Mouse (Mus musculus): ENCODE results near the gene Fyttd1. TPM values are rescaled to one million over a fixed set of nuclear protein-coding genes. Genes with fewer than 3 reads are reported as not detected.
A peak's percentile ranks its signal among the peaks of the same experiment; 100 is the strongest.

Fyttd1 gene
- polyA plus RNA-seq, 1 experiment: 39.8 TPM

DNA sequence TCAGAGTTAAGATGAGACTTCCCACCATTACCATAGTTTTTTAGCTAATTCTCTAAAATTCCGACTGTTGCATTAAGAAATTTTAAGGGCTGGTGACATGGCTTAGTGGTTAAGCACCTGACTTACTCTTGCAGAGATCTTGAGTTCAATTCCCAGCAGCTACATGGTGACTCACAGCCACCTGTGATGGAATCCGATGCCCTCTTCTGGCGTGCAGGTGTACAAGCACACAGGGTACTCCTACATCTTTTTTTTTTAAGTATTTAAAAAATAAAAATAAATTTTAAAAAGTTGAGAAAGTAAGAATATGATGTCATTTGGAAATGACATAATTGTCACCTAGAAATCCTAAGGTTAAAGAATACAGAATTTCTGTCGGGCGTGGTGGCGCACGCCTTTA is 10.7 kb downstream of the Fyttd1 start:
- Histone ChIP-seq H3K79me2 (ENCODE audit: control insufficient read depth, insufficient read depth) (peaks cover 35% of the 10 kb centered on the region), H3ac (ENCODE audit: control insufficient read depth, insufficient read length) (no peak overlapping the region), H3K4me3 (no peak overlapping the region), H3K27me3 (ENCODE audit: control insufficient read depth, insufficient read depth, insufficient read length) (no peaks in the 10 kb centered on the region), H3K4me2 (ENCODE audit: low read depth) (no peak overlapping the region), H3K36me3 (ENCODE audit: control insufficient read depth, insufficient read depth) (peaks cover 57% of the 10 kb centered on the region)
- TF ChIP-seq POLR2A (IDR thresholded peaks at IDR 0.05; ENCODE audit: insufficient read length, low read depth) (no peak), MAX (IDR thresholded peaks at IDR 0.05; ENCODE audit: low read depth) (no peak), USF1 (IDR thresholded peaks at IDR 0.05; ENCODE audit: low read depth) (no peak), MYOD1 (IDR thresholded peaks at IDR 0.05; ENCODE audit: control insufficient read depth in 1 of 3, insufficient read length in 2 of 3, low read depth in 2 of 3) (no peak), POLR2AphosphoS2 (IDR thresholded peaks at IDR 0.05; ENCODE audit: insufficient read length, low read depth) (no peak), REST (IDR thresholded peaks at IDR 0.05; ENCODE audit: insufficient read depth, insufficient read length) (no peak), TCF3 (IDR thresholded peaks at IDR 0.05; ENCODE audit: insufficient read length, low read depth) (no peak), SRF (IDR thresholded peaks at IDR 0.05; ENCODE audit: control insufficient read depth, insufficient read length, low read depth) (no peak), TCF12 (IDR thresholded peaks at IDR 0.05; ENCODE audit: insufficient read depth, poor library complexity, severe bottlenecking) (no peak), CEBPB (IDR thresholded peaks at IDR 0.05; ENCODE audit: insufficient read depth, poor library complexity, severe bottlenecking) (no peak), E2F4 (IDR thresholded peaks at IDR 0.05; ENCODE audit: insufficient read depth) (no peak)

DNA sequence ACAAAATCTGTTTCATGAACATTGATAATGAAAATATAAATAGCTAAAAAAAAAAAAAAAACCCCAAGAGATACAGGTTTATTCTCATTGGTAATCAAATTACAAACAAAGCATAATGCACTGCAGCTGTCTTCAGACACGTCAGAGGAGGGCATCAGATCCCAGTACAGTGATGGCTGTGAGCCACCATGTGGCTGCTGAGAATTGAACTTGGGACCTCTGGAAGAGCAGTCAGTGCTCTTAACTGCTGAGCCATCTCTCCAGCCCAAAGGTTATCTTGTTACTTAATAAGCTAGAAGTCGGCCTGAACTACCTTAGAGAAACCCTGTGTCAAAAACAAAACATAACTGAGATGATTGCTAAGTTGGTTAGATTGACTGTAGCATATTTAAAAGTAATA is 12.6 kb downstream of the Fyttd1 start:
- H3K36me3 ChIP-seq (ENCODE audit: control insufficient read depth, insufficient read depth): peaks cover 60% of the 10 kb centered on the region
- no peaks in the 10 kb centered on the region for H3K27me3 ChIP-seq (ENCODE audit: control insufficient read depth, insufficient read depth, insufficient read length)
- peak in 1 of 3 experiments; percentile 15 for TF ChIP-seq MYOD1 (IDR thresholded peaks at IDR 0.05; ENCODE audit: control insufficient read depth in 1 of 3, insufficient read length in 2 of 3, low read depth in 2 of 3)
- no peak for TF ChIP-seq CEBPB (IDR thresholded peaks at IDR 0.05; ENCODE audit: insufficient read depth, poor library complexity, severe bottlenecking)
- H3K4me2 ChIP-seq (ENCODE audit: low read depth): no peak overlapping the region
- H3ac ChIP-seq (ENCODE audit: control insufficient read depth, insufficient read length): no peak overlapping the region
- H3K4me3 ChIP-seq: no peak overlapping the region
- H3K79me2 ChIP-seq (ENCODE audit: control insufficient read depth, insufficient read depth): peaks cover 22% of the 10 kb centered on the region

DNA sequence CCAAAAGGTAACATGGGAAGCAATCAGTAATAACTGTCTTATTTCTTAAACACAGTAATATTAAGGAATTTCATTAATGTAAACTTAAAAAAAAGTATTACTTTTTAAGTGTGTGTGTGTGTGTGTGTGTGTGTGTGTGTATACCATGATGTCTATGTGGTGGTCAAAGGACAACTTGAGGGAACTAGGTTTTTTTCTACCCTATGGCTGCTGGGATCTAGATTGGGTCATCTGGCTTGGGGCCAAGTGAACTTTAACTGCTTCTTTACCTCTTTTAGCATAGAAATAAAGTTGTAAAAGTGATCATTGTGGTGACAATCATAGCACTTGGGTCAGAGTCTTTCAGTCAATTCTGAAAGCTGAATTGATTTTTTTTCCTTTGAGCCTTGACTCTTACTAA is 18.8 kb downstream of the Fyttd1 start:
- TF ChIP-seq REST (IDR thresholded peaks at IDR 0.05; ENCODE audit: insufficient read depth, insufficient read length) (no peak), E2F4 (IDR thresholded peaks at IDR 0.05; ENCODE audit: insufficient read depth) (no peak), CEBPB (IDR thresholded peaks at IDR 0.05; ENCODE audit: insufficient read depth, poor library complexity, severe bottlenecking) (no peak), MYOG (IDR thresholded peaks at IDR 0.05; ENCODE audit: control insufficient read depth in 1 of 3, insufficient read depth in 1 of 3, insufficient read length in 2 of 3, low read depth in 2 of 3) (no peak), POLR2AphosphoS2 (IDR thresholded peaks at IDR 0.05; ENCODE audit: insufficient read length, low read depth) (no peak), SRF (IDR thresholded peaks at IDR 0.05; ENCODE audit: control insufficient read depth, insufficient read length, low read depth) (no peak), MYOD1 (IDR thresholded peaks at IDR 0.05; ENCODE audit: control insufficient read depth in 1 of 3, insufficient read length in 2 of 3, low read depth in 2 of 3) (no peak), POLR2A (IDR thresholded peaks at IDR 0.05; ENCODE audit: insufficient read length, low read depth) (no peak), TCF3 (IDR thresholded peaks at IDR 0.05; ENCODE audit: insufficient read length, low read depth) (no peak), USF1 (IDR thresholded peaks at IDR 0.05; ENCODE audit: low read depth) (no peak), MAX (IDR thresholded peaks at IDR 0.05; ENCODE audit: low read depth) (no peak), TCF12 (IDR thresholded peaks at IDR 0.05; ENCODE audit: insufficient read depth, poor library complexity, severe bottlenecking) (no peak)
- Histone ChIP-seq H3K79me2 (ENCODE audit: control insufficient read depth, insufficient read depth) (no peaks in the 10 kb centered on the region), H3K36me3 (ENCODE audit: control insufficient read depth, insufficient read depth) (peaks cover 61% of the 10 kb centered on the region), H3K4me3 (no peak overlapping the region), H3ac (ENCODE audit: control insufficient read depth, insufficient read length) (no peak overlapping the region), H3K27me3 (ENCODE audit: control insufficient read depth, insufficient read depth, insufficient read length) (no peaks in the 10 kb centered on the region), H3K4me2 (ENCODE audit: low read depth) (no peak overlapping the region)

- H3K4me2 ChIP-seq (ENCODE audit: low read depth): no peak overlapping the region
- H3K79me2 ChIP-seq (ENCODE audit: control insufficient read depth, insufficient read depth): no peaks in the 10 kb centered on the region
- no peak overlapping the region for H3K4me3 ChIP-seq
- no peak overlapping the region for H3ac ChIP-seq (ENCODE audit: control insufficient read depth, insufficient read length)
- H3K36me3 ChIP-seq (ENCODE audit: control insufficient read depth, insufficient read depth): peaks cover 54% of the 10 kb centered on the region
- no peaks in the 10 kb centered on the region for H3K27me3 ChIP-seq (ENCODE audit: control insufficient read depth, insufficient read depth, insufficient read length)
- no peak for TF ChIP-seq USF1 (IDR thresholded peaks at IDR 0.05; ENCODE audit: low read depth)
- TF ChIP-seq CEBPB (IDR thresholded peaks at IDR 0.05; ENCODE audit: insufficient read depth, poor library complexity, severe bottlenecking): no peak
- TF ChIP-seq TCF12 (IDR thresholded peaks at IDR 0.05; ENCODE audit: insufficient read depth, poor library complexity, severe bottlenecking): no peak
- TF ChIP-seq TCF3 (IDR thresholded peaks at IDR 0.05; ENCODE audit: insufficient read length, low read depth): no peak
- no peak for TF ChIP-seq POLR2A (IDR thresholded peaks at IDR 0.05; ENCODE audit: insufficient read length, low read depth)
- TF ChIP-seq E2F4 (IDR thresholded peaks at IDR 0.05; ENCODE audit: insufficient read depth): no peak
- no peak for TF ChIP-seq REST (IDR thresholded peaks at IDR 0.05; ENCODE audit: insufficient read depth, insufficient read length)
Measured at GRCm38 (mm10) chr16:32901360-32902050, 24.2 kb downstream of the Fyttd1 start.

DNA sequence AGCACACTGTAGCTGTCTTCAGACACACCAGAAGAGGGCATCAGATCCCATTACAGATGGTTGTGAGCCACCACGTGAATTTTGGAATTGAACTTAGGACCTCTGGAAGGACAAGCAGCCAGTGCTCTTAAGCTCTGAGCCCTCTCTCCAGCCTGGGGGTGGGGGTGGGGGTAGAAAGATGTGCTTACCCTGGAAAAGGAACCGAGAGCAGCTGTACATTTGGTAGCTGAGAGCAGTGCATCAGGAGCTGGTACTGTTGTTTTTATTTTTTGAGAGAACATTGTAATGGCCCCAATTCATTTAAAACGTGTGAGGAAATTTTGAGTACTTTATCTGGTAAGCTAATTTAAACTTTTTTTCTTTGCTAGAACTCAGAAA is 24.7 kb downstream of the Fyttd1 start:
- Histone ChIP-seq H3K27me3 (ENCODE audit: control insufficient read depth, insufficient read depth, insufficient read length) (no peaks in the 10 kb centered on the region), H3K36me3 (ENCODE audit: control insufficient read depth, insufficient read depth) (peaks cover 54% of the 10 kb centered on the region), H3ac (ENCODE audit: control insufficient read depth, insufficient read length) (no peak overlapping the region), H3K4me2 (ENCODE audit: low read depth) (no peak overlapping the region), H3K4me3 (no peak overlapping the region), H3K79me2 (ENCODE audit: control insufficient read depth, insufficient read depth) (no peaks in the 10 kb centered on the region)
- TF ChIP-seq USF1 (IDR thresholded peaks at IDR 0.05; ENCODE audit: low read depth): no peak
- TF ChIP-seq POLR2AphosphoS2 (IDR thresholded peaks at IDR 0.05; ENCODE audit: insufficient read length, low read depth): no peak
- no peak for TF ChIP-seq MYOD1 (IDR thresholded peaks at IDR 0.05; ENCODE audit: control insufficient read depth in 1 of 3, insufficient read length in 2 of 3, low read depth in 2 of 3)
- TF ChIP-seq TCF12 (IDR thresholded peaks at IDR 0.05; ENCODE audit: insufficient read depth, poor library complexity, severe bottlenecking): no peak
- TF ChIP-seq REST (IDR thresholded peaks at IDR 0.05; ENCODE audit: insufficient read depth, insufficient read length): no peak
- TF ChIP-seq MAX (IDR thresholded peaks at IDR 0.05; ENCODE audit: low read depth): no peak
- TF ChIP-seq E2F4 (IDR thresholded peaks at IDR 0.05; ENCODE audit: insufficient read depth): no peak
- no peak for TF ChIP-seq MYOG (IDR thresholded peaks at IDR 0.05; ENCODE audit: control insufficient read depth in 1 of 3, insufficient read depth in 1 of 3, insufficient read length in 2 of 3, low read depth in 2 of 3)
- TF ChIP-seq POLR2A (IDR thresholded peaks at IDR 0.05; ENCODE audit: insufficient read length, low read depth): no peak
- no peak for TF ChIP-seq CEBPB (IDR thresholded peaks at IDR 0.05; ENCODE audit: insufficient read depth, poor library complexity, severe bottlenecking)
- no peak for TF ChIP-seq SRF (IDR thresholded peaks at IDR 0.05; ENCODE audit: control insufficient read depth, insufficient read length, low read depth)
- no peak for TF ChIP-seq TCF3 (IDR thresholded peaks at IDR 0.05; ENCODE audit: insufficient read length, low read depth)
